Mouse (Mus musculus): ENCODE data around the gene Dnm3. TPM values are rescaled to one million over a fixed set of nuclear protein-coding genes. Genes with fewer than 3 reads are reported as not detected.

Gene Dnm3
- polyA plus RNA-seq, 1 experiment from 2014 or later, result 59.4 TPM

DNA sequence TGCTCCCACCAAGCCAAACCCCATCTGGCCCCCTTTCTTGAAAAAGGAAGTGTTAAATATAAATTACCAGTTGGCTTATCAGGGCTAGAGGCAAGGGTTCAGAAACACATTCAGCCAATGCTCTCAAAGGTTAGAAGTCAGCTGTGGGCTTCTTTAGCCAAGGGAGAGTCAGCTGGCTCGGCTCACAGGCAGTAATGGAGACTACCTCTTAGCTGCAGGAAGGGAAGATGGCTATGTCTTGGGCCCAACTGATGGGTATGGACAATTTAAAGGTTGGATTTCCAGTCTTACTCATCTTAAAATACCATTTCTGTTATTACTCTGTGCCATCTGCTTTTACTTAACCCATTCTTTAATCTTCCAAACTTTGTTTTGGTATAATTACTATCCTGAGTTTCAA, 317.1 kb downstream of the Dnm3 start:
- Histone ChIP-seq H3K9ac (no peak overlapping the region), H3K27me3 (no peaks in the 10 kb centered on the region), H3K4me2 (no peak overlapping the region), H3K4me3 (no peak overlapping the region), H3K36me3 (no peaks in the 10 kb centered on the region), H3K9me3 (no peaks in the 10 kb centered on the region), H3K27ac (replicated peaks) (no peak overlapping the region), H3K4me1 (replicated peaks) (no peaks in the 10 kb centered on the region)
- WGBS, result 76% methylated on average over 1 of the region's 1 CpGs
- no peak for ATAC-seq (ENCODE audit: low FRiP score, low read depth)

DNA sequence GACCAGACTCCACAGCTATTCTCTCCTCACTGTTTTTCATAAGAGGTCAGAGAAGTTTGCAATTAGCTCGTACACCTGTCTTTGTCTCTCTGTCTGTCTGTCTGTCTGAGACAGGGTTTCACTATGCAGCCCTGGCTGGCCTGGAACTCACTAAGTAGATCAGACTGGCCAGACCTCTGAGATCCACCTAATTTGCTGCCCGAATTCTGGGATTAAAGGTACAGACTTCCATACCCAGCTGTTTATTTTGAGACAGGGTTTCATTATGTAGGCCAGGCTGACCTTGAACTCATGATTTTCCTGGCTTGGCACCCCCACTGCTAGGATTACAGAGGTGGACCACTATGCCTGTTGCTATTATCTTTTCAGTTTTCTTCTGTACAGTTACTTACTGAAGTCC, 319.3 kb downstream of the Dnm3 start:
- Histone ChIP-seq H3K36me3 (no peaks in the 10 kb centered on the region), H3K4me1 (replicated peaks) (no peaks in the 10 kb centered on the region), H3K9ac (no peak overlapping the region), H3K9me3 (no peaks in the 10 kb centered on the region), H3K4me2 (no peak overlapping the region), H3K4me3 (no peak overlapping the region), H3K27ac (replicated peaks) (no peak overlapping the region), H3K27me3 (no peaks in the 10 kb centered on the region)
- WGBS, result 87% methylated on average over 2 of the region's 2 CpGs
- ATAC-seq (ENCODE audit: low FRiP score, low read depth), result no peak

DNA sequence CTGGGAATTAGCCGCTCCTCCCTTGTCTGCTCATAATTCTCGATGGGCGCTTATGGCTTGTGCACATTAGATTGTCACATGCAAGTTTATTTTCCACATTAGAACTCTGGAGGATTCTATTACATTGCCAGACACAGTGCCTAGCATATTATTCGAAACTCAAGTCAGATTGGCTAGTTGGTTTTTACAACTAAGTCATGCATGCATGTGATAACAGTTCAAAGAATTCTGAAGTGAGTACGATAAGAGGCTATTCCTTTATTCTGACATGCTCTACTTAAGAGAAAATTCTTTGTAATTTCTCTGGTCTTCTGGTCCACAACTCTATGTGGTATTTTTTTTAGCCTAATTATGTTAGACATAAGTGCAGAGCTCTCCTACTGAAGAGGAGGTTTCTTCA, 320.2 kb downstream of the Dnm3 start:
- WGBS, result 94% methylated on average over 5 of the region's 5 CpGs
- Histone ChIP-seq H3K27me3 (no peaks in the 10 kb centered on the region), H3K9me3 (no peaks in the 10 kb centered on the region), H3K4me1 (replicated peaks) (no peaks in the 10 kb centered on the region), H3K4me2 (no peak overlapping the region), H3K36me3 (no peaks in the 10 kb centered on the region), H3K4me3 (no peak overlapping the region), H3K9ac (no peak overlapping the region), H3K27ac (replicated peaks) (no peak overlapping the region)
- ATAC-seq (ENCODE audit: low FRiP score, low read depth), result no peak

DNA sequence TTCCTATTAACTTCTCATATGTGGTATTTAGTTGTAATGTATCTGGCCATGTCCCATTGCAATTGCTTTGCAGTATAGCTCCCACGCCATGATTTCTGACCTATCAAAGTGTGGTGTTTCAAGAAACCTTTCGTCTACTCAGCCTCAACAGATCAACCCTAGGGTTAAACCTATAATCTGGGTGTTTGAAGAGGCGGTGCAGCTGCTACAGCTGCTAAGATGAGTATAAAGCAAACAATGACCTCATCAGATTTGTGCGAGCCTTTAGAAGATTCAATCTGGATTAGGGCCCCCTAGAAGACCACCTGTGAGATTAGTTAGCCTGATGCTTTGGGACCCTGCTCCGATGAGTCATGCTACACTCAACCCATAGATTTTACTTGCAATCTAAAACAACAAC, 321.0 kb downstream of the Dnm3 start:
- no peak overlapping the region for H3K9ac ChIP-seq
- H3K36me3 ChIP-seq, result no peaks in the 10 kb centered on the region
- no peak overlapping the region for H3K4me3 ChIP-seq
- no peak for ATAC-seq (ENCODE audit: low FRiP score, low read depth)
- H3K27ac ChIP-seq (replicated peaks), result no peak overlapping the region
- no peak overlapping the region for H3K4me2 ChIP-seq
- 89% methylated on average over 5 of the region's 5 CpGs for WGBS
- H3K4me1 ChIP-seq (replicated peaks), result no peaks in the 10 kb centered on the region
- no peaks in the 10 kb centered on the region for H3K27me3 ChIP-seq
- no peaks in the 10 kb centered on the region for H3K9me3 ChIP-seq

DNA sequence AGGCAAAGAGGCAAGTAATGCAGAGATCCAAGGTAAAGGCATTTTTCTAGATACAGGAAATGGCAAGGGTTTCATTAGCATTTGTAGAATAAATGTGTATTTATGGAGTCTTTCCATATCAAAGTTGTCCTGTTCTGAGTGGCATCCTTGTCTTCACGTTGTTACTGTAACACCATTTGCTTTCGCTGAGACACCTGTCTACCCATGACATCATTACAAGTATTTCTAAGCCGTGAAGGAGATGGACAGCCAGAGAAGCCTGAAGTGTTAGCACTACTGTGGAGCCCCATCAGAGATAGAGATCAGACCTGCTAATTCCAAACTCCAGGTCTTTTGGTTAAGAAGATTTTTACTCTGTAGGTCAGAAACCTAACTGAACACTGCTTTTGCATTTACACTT, 322.3 kb downstream of the Dnm3 start:
- 88% methylated on average over 3 of the region's 3 CpGs for WGBS
- no peak for ATAC-seq (ENCODE audit: low FRiP score, low read depth)
- Histone ChIP-seq H3K27ac (replicated peaks) (no peak overlapping the region), H3K36me3 (no peaks in the 10 kb centered on the region), H3K27me3 (no peaks in the 10 kb centered on the region), H3K9me3 (no peaks in the 10 kb centered on the region), H3K9ac (no peak overlapping the region), H3K4me2 (no peak overlapping the region), H3K4me3 (no peak overlapping the region), H3K4me1 (replicated peaks) (no peaks in the 10 kb centered on the region)

DNA sequence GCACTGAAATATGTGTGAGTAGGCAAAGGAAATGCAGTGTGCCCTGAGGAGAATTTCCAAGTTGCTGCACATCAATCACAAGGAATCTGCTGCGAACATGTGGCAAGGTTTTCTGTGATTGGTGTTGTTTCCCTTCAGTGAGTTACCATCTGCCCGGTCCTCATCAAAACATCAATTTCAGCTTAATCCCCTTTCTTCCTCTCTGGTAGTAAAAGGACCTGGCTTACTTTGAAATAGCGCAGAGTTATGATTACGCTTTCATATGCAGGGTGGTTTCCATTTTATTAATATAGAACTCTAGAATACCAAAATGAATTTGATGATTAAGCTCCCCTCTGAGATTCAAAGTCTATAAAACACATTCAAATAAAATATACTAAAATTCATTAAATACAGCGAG, 324.7 kb downstream of the Dnm3 start:
- no peak overlapping the region for H3K4me3 ChIP-seq
- H3K27ac ChIP-seq (replicated peaks), result no peak overlapping the region
- no peak overlapping the region for H3K9ac ChIP-seq
- no peaks in the 10 kb centered on the region for H3K27me3 ChIP-seq
- WGBS, result 67% methylated on average over 5 of the region's 5 CpGs
- no peaks in the 10 kb centered on the region for H3K36me3 ChIP-seq
- no peaks in the 10 kb centered on the region for H3K9me3 ChIP-seq
- no peak for ATAC-seq (ENCODE audit: low FRiP score, low read depth)
- no peaks in the 10 kb centered on the region for H3K4me1 ChIP-seq (replicated peaks)
- H3K4me2 ChIP-seq, result no peak overlapping the region

DNA sequence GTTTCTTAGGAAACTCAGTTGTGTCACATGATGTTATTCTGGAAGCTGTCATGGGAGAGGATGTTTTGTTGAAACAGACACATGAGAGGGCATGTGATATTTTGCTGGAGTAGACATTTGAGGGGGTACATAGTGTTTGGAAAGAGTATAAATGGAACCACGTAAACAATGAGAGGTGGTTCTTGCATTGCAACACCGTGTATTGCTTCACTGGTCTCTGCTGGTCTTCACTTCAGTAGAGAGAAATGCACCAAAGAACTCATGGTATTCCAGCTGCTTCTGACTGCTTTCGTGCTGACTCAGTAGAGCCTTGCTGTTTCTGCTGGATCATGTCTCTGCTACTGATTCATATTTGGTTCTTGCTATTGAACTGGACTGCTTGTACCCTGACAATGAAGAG, 328.1 kb downstream of the Dnm3 start:
- Histone ChIP-seq H3K36me3 (no peaks in the 10 kb centered on the region), H3K27ac (replicated peaks) (no peak overlapping the region), H3K9me3 (no peaks in the 10 kb centered on the region), H3K4me3 (no peak overlapping the region), H3K27me3 (no peaks in the 10 kb centered on the region), H3K9ac (no peak overlapping the region), H3K4me1 (replicated peaks) (no peaks in the 10 kb centered on the region), H3K4me2 (no peak overlapping the region)
- ATAC-seq (ENCODE audit: low FRiP score, low read depth), result no peak
- WGBS, result 88% methylated on average over 3 of the region's 3 CpGs

DNA sequence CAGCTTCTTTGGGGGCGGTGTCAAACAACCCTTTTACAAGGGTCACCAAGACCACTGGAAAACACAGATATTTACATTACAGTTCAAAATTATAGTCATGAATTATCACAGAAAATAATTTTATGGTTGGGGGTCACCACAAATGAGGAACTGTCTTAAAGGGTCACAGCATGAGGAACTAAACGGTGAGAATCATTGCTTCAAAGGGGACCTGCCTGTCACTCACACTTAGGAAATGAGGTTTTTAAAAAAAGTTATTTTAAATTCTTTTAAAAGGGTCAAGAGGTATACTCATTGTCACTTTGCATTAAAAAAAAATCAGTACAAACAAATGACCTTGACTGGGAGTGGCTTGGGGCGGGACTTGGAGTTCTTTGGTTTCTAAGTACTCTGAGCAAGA, 330.3 kb downstream of the Dnm3 start:
- Histone ChIP-seq H3K27ac (replicated peaks) (no peak overlapping the region), H3K36me3 (no peaks in the 10 kb centered on the region), H3K27me3 (no peaks in the 10 kb centered on the region), H3K4me2 (no peak overlapping the region), H3K4me1 (replicated peaks) (no peaks in the 10 kb centered on the region), H3K4me3 (no peak overlapping the region), H3K9ac (no peak overlapping the region), H3K9me3 (no peaks in the 10 kb centered on the region)
- no peak for ATAC-seq (ENCODE audit: low FRiP score, low read depth)
- 93% methylated on average over 3 of the region's 3 CpGs for WGBS

DNA sequence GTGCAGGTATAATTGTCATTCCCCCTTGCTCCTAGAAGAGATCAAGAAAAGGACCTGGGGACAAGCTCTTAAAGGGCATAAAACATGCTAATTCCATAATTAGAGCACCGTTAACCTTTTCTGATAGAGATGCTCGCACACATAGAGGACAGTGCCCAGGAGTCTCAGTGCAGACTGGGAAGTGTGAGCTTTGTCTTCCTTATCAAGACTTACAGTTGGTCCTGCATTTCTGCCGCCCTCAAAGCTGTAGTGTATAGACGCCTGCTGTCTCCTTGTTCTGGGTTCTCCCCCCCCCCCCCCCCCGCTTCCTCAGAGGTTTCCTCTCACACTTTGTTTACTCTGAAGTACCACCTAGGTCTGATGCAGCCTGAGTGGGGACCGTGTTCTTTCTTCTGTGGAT, 332.1 kb downstream of the Dnm3 start:
- no peaks in the 10 kb centered on the region for H3K36me3 ChIP-seq
- H3K27me3 ChIP-seq, result no peaks in the 10 kb centered on the region
- no peak overlapping the region for H3K4me3 ChIP-seq
- H3K9ac ChIP-seq, result no peak overlapping the region
- H3K4me1 ChIP-seq (replicated peaks), result no peaks in the 10 kb centered on the region
- no peak overlapping the region for H3K4me2 ChIP-seq
- no peak overlapping the region for H3K27ac ChIP-seq (replicated peaks)
- no peaks in the 10 kb centered on the region for H3K9me3 ChIP-seq
- no peak for ATAC-seq (ENCODE audit: low FRiP score, low read depth)
- WGBS, result 84% methylated on average over 5 of the region's 6 CpGs

DNA sequence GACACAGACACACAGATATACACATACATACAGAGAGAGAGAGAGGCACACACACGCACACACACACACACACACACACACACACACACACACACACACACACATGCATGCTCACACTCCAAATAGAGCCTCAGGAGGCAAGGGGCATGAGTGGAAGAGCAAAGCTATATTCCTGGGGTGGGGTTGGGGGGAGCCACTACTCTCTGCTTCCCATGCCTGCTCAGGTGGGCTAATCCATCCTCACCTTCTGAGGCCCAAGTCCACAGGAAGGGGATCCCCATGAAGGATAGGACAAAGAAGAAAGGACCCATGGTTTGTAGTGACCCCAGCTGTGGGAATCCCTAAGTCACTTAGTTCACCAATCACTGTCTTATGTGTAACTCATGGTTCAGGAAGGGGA, 332.8 kb downstream of the Dnm3 start:
- H3K4me2 ChIP-seq, result no peak overlapping the region
- no peaks in the 10 kb centered on the region for H3K27me3 ChIP-seq
- ATAC-seq (ENCODE audit: low FRiP score, low read depth), result 0 out of 2 replicates have a peak, but pooled peaks have one; percentile 15
- no peaks in the 10 kb centered on the region for H3K9me3 ChIP-seq
- WGBS, result no CpG with 5 or more reads among the region's 1 CpGs
- no peaks in the 10 kb centered on the region for H3K36me3 ChIP-seq
- H3K27ac ChIP-seq (replicated peaks), result no peak overlapping the region
- no peaks in the 10 kb centered on the region for H3K4me1 ChIP-seq (replicated peaks)
- H3K9ac ChIP-seq, result no peak overlapping the region
- no peak overlapping the region for H3K4me3 ChIP-seq

DNA sequence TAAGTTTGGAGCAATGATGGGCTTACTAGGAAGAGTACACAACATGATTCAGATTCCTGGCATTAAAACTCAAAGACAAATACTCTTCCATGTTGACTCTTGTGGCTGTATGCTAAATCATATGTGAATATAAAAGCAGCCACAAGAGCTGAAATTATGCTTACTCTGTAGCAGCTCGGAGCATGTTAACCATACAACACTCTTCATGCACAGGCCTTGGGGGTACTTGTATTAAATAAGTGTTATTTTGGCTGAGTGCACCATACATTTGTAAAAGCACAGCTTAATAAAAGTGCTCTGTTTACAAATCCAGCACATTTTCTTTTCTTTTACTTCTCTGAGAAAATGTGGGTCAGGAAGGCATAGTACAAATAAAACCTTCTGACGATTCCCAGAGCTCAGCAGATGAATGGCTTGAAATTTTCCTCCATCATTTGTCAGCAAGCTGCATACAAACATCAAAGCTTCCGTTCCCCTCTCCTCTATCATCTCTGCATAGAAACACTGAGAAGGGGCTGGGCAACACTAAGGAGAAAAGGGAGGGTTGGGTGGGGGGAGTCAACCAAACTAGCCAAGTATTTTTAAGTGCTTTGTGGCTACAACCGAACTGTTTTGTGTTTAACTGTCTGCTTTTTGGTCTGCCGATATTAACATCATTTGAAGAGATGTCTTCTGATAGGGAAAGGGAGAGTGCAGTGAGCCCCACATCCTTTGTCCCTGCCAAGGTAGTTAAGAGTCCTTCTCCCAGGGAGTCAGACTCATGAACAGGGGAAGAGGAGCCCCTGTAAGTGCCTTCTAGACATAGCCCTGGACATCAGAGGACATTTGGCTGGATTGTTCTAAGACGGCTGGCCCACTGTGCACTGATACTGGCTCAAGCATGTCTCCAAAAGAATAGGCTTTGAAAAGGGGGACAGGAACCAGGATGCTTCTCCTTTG, 333.6 kb downstream of the Dnm3 start:
- H3K4me1 ChIP-seq (replicated peaks), result no peaks in the 10 kb centered on the region
- ATAC-seq (ENCODE audit: low FRiP score, low read depth), result no peak
- no peak overlapping the region for H3K4me3 ChIP-seq
- WGBS, result 41% methylated on average over 6 of the region's 6 CpGs
- no peaks in the 10 kb centered on the region for H3K36me3 ChIP-seq
- no peak overlapping the region for H3K9ac ChIP-seq
- no peaks in the 10 kb centered on the region for H3K27me3 ChIP-seq
- no peaks in the 10 kb centered on the region for H3K9me3 ChIP-seq
- H3K27ac ChIP-seq (replicated peaks), result no peak overlapping the region
- no peak overlapping the region for H3K4me2 ChIP-seq

DNA sequence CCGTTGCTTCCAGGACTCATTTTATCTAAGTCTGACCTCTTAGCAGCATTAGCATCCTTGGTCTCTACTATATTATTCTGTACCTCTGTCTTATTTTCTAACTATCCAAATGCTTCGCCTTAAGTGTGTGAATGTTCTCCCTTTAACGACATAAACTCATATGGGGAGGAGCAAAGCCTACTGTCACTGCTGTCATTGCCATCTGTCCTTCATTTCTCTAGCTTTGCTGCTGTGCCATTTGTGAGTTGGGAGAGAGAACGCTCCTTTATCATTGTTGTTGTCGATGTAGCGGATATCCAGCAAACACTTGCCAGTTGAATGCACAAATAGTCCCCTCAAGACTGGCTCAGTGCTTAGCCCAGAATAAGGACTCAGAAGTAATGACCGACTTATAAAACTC, 335.5 kb downstream of the Dnm3 start:
- Histone ChIP-seq H3K9me3 (no peaks in the 10 kb centered on the region), H3K4me2 (no peak overlapping the region), H3K9ac (no peak overlapping the region), H3K27me3 (no peaks in the 10 kb centered on the region), H3K36me3 (no peaks in the 10 kb centered on the region), H3K4me1 (replicated peaks) (no peaks in the 10 kb centered on the region), H3K4me3 (no peak overlapping the region), H3K27ac (replicated peaks) (no peak overlapping the region)
- ATAC-seq (ENCODE audit: low FRiP score, low read depth), result no peak
- 75% methylated on average over 7 of the region's 7 CpGs for WGBS

DNA sequence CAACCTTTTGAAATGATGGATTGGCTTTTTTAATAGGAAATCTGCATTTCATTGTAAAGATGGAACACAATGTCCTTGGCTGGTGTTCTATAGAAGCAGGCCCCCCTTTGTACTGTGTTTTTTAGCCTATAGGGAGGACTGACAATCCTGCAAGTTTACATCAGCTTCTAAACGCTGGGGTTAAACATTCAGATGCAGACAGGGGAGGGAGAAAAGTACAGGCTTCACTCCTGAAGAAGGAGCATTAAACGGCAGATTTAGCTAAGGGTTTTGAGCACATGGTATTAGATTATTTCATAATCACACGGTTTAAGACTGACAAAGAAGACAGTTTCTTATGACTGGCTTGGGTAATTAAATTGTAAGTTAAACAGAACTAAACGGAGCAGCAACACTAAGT, 341.5 kb downstream of the Dnm3 start:
- H3K27ac ChIP-seq (replicated peaks), result no peak overlapping the region
- H3K4me3 ChIP-seq, result no peak overlapping the region
- no peak for ATAC-seq (ENCODE audit: low FRiP score, low read depth)
- no peaks in the 10 kb centered on the region; the same call in 1 of the 2 replicates for H3K36me3 ChIP-seq
- no peaks in the 10 kb centered on the region for H3K9me3 ChIP-seq
- H3K27me3 ChIP-seq, result no peaks in the 10 kb centered on the region
- WGBS, result 23% methylated on average over 4 of the region's 4 CpGs
- no peak overlapping the region for H3K9ac ChIP-seq
- H3K4me2 ChIP-seq, result no peak overlapping the region
- 0 out of 2 replicates have a peak, but pooled peaks cover 5% of the 10 kb centered on the region for H3K4me1 ChIP-seq (replicated peaks)

All from hindbrain, embryonic 15.5 days (tissue).